Mouse (Mus musculus) adrenal gland, postnatal 14 days (tissue): ENCODE data around the gene Pten. TPM values are rescaled to one million over a fixed set of nuclear protein-coding genes. Genes with fewer than 3 reads are reported as not detected.
A peak's percentile ranks its signal among the peaks of the same experiment; 100 is the strongest.
"Not testable (repeated sequence)": the region's sequence is repeated elsewhere in the genome, so short reads cannot be mapped to it uniquely, and the experiment has no call there.

ENCODE experiments used
- DNase-seq: peaks from one replicate; pipeline ENCODE4 v3.0.0; 2021; ENCODE audit warnings: mixed read lengths
- total RNA-seq: library from RNA; stranded (reverse); gene quantifications from 2 replicates; pipeline ENCODE4 v1.2.3, GENCODE M21; 2021

Gene Pten
- total RNA-seq, 1 experiment from 2014 or later = 72.1 TPM

DNA sequence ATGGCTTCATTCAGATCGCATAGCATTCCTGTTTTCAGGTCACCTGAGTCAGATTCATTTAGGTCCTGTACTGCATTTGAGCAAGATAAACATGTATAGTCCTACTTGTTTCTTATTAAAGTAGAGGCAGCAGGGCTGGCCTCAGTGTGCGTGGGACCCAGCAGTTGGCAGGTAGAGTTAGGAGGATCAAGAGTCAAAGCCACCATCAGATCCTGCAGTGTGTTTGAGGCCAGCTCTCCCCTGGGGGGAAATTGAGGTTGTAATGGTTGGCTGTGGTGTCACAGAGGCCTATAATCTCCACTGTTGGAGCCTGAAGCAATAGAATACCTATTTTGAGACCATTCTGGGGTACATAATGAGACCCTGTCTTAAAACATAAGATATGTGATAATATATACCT lies 50.3 kb downstream of the Pten start:
- no peak for DNase-seq

DNA sequence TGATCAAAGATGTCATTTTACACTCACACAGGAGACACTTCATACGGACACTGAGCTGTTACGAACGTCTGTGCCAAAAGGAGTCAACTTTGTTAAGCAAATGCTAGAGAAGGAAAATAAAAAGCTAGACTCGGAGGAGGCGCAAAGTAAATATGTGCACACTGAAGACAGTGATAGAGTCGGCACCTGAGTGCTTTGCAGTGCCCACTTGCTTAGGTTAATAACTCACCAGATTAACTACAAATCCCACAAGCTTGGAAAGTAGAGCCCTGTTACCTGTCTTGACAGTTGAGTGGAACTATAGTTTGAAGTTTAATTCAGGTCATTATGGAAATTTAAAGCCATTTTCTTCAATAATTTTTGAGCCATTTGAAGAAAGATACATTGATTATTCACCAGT lies 51.4 kb downstream of the Pten start:
- DNase-seq = no peak

DNA sequence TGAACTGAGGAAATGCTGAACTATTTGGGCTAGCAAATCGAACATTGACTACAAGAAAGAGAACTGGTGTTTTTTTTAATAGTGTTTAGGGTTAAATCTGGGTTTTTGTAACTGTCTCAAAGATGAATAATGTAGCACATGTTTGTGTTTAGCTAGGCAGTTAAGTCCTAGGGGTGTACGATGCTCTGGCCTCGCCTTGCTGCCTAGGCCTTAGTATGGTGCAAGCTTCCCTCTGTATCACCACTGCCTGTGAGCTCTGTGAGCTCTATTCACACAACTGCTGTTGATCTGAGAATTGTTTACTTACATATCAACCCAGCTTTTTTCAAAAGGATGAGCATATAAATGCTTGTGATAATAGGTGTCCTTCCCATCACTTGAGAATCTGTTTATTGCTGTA lies 51.8 kb downstream of the Pten start:
- no peak for DNase-seq

DNA sequence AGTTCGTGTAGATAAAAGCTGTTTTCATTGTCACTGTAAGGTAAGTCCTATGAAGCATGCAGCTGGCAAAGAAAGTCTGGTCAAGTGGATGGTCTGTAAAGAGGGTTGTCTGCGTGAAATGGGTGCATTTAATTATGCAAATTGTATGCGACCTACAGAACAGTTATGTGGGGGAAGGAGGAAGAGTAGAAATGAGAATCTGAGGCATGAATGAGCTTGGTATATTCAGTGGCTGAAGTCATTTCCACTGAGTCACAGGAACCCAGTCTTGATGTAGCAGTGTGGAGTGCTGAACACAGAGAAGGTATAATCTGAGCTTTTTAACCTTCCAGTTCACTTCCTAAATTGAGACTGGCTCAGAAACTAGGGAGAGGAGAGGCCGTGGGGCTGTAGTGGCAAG lies 61.5 kb downstream of the Pten start:
- DNase-seq = no peak

DNA sequence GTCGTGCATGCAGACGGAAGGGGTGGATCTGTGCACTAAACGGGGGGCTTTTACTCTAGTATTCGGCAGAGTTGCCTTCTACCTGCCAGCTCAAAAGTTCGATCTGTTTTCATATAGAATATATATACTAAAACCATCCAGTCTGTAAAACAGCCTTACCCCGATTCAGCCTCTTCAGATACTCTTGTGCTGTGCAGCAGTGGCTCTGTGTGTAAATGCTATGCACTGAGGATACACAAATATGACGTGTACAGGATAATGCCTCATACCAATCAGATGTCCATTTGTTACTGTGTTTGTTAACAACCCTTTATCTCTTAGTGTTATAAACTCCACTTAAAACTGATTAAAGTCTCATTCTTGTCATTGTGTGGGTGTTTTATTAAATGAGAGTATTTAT lies 65.7 kb downstream of the Pten start:
- not testable (repeated sequence) for DNase-seq

DNA sequence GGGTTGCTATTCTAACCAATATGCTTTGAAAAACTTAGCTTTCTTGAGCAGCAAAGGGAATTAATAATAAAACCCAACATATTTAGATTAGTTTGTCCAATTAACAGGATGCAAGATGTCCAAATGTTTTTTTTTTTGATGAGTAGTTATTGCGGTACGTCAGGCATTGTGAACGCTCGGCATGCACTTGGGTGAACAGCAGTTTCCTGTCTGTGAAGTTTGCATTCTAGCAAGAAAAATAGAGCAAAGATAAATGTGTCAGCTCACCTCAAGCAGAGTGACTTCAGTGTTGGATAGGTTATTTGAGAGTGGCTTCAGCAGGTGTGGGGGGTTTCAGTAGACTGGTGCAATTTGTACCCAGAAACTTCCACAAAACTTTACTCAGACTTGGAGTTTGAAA lies 69.3 kb downstream of the Pten start:
- no peak for DNase-seq

DNA sequence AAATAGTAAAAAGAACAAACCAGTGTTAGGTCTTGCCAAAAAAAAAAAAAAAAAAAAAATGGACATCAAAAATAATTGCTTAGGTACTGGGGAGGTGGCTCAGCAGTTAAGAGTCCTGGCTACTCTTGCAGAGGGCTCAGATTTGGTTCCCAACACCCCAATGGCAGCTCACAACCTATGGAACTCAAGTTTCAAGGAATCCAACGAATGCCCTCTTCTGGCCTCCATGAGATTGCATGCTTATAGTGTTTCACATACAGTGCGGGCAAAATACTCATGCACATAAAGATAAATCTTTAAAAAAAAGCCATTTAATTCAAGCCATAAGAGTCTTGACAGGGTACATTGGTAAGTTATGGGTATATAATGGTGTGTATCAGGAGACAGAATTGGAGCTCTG lies 72.6 kb downstream of the Pten start:
- DNase-seq = no peak

DNA sequence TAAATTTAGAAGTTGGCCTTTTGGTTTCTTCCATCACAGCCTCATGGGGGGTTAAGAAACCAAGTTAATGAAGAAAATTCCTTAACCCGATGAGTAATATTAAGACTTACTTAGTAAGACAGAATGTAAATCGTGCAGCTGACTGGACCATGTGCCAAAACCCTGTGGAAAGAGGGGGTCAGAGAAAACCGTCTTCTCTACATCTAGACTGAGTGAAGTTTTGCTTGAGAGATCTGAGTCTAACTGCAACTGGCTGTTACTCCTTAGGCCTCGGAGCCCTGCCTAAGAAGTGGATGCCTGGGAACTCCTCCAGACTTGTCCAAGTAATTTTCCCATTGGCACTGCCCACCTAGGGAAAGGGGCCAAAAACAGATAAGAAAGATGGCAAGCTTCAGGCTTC lies 74.0 kb downstream of the Pten start:
- no peak for DNase-seq

DNA sequence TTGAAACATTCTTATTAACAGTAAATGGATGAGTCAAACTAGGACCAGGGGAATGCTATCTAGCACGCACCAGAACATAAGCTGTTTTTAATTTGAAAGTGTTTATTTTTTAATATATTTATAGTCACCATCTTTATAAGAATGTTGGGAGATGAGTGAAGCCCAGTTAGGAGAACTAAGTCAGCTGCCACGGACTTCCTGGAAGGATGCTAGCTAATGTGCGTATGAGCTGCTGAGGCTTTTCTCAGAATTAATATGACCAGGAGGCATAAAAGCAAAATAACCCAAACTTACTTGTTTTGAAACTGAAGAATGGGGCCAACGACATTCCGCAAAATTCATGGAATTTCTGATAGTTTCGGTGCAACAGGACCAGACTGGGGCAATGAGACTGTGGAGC lies 83.2 kb downstream of the Pten start:
- DNase-seq = no peak

DNA sequence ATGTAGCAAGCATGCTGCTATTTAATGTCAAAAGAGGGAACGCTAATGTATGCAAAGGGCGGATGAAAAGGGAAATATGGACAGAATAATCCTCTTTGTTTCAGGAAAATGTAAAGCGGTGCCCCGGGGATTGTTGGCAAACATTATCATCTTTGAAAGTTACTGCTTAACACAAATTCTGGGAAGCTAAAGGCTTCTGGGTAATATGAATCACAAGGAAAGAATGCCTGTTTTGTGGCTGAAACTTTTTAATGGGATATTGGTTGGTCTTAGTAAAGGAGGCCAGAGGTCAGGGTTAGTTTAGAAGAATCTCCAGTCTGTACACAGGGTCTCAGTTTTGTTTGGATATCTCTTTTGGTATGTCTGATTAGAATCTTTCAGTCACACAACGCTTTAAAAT lies 87.2 kb downstream of the Pten start:
- DNase-seq = no peak

DNA sequence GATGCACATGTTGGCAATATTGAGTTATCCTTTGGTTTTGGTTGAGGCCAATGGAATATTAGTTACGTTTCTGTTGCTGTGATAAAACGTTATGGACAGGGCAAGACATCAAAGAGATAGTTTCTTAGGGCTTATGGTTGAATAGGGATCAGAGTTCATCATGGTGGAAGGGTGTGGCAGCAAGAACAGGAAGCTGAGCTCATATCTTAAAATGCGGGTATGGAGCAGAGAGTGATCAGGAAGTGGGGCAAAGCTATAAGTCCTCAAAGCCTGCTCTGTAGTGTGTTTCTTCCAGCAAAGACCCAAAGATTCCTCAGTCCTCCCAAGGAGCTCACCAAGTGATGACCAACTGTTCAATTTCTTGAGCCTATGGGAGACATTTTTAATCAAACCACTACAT lies 90.7 kb downstream of the Pten start:
- DNase-seq = no peak

DNA sequence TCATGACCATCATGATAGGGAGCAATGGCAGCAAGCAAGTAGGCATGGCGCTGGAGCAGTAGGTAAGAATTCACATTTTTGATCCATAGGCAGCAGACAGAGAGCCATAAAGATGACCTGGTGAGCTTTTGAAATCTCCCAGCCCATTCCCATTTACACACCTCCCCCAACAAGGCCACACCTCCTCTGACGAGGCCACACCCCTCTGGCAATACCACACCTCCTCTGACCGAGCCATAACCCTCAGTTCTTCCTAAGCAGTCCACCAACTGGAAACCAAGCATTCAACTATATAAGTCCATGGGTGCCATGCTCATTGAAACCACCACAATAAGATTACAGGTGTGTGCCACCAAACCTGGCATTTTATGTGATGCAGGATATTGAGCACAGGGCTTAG lies 95.0 kb downstream of the Pten start:
- DNase-seq = no peak

DNA sequence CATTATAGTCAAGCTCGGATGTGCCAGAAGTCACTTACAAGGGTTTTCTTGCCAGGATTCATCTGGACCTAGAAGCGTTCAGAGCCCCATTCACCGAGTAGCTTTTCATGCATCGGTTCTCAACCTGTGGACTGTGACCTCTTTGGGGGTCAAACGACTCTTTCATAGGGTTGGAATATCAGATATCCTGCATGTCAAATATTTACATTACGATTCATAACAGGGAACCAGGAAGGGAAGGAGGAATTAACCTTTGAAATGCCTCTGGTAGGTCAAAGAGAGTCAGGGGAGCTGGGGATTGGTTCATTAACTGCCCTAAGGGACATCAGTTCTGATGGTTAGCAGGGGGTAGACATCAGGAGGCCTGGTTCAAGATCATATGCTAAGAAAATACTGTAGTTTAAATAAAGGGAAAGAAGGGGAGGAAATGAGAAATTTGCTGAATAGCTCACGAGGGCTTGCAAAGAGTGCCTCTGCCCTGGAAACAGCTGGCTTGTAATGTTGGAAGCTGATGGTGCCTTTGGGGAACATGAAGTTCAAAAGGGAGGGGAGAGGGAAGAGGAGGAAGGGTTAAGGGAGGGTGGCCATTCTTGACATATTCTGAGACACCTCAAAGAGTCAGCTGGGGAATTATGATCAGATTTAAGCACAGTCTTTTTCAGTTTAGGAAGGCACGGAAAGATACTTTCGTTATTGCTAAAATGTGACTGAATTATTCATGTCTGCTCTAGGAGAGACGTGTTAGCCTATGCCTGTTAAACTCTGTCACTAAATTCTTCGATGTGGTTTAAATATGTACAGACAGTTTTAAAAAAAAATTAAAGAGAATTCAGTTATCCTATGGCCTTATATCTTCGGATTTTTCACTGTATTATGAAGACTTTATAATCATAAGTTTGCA lies 104.6 kb downstream of the Pten start:
- DNase-seq = no peak

DNA sequence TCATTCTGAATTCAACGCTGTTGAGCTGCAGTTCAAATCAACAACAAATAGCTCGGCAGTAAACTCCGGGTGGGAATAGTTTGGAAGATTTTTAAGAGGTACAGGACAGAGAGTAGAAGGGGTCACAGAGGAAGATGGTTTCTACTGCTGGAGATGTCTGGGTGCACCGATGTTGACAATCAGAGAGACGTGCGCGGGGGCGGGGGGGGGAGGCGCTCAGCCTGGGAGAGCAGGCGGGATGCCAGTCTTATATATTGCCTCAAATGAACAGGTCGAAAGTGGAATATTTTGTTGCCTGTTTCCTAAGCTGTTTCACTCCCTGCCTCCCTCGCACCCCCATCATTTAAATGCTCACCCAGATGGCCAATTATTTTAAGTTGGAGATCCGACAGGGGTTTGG lies 109.5 kb downstream of the Pten start:
- DNase-seq = no peak

DNA sequence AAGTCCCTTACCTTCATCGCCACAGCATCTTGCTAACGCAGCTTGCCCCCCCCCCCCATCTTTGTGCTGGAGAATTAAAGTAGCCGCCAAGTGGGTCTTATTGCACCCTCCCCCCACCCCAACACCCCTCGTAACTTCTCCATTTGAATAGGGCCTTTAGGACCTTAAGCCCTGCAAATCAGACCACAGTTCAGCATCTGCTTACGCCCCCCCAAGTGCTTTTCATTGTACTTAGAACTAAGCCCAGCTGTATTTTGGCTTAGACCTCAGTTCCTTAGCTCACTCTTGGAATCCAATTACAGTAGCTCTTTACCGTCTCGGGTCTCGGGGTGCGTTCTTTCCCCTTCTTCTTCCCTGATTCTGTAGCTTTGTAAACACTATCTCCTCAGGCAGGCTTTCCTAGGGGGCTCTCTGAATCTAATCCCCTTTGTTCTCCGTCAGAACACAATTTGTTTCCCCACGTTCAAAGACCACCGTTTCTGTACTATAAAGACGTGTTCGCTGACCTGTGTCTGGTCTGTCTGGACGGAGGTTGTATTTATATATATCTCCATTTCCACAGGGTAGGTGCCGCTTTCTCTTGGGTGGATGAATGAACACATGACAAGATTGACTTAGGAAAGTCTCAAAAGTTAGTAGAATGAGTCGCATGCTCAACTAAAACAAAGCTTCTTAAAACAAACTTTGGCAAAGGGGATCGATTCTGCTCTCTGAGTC lies 110.0 kb downstream of the Pten start:
- no peak for DNase-seq

DNA sequence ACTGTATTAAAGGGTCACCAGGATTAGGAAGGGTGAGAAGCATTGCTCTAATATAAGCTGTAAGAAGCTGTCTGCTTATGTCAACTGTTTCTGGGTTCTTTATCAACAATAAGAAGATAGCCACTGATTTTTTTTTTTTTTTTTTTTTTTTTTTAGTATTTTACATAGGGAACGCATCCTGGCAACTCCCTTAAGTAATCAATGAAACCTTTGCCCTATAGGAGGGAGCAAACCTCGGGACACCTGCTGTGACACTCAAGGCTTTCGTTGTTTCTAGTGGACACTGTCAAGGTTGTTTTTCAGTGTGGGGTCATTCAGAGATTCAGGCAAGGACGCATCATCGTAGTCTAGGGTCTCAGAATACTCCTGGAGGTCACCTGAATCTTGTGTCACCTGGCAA lies 111.3 kb downstream of the Pten start:
- no peak for DNase-seq

DNA sequence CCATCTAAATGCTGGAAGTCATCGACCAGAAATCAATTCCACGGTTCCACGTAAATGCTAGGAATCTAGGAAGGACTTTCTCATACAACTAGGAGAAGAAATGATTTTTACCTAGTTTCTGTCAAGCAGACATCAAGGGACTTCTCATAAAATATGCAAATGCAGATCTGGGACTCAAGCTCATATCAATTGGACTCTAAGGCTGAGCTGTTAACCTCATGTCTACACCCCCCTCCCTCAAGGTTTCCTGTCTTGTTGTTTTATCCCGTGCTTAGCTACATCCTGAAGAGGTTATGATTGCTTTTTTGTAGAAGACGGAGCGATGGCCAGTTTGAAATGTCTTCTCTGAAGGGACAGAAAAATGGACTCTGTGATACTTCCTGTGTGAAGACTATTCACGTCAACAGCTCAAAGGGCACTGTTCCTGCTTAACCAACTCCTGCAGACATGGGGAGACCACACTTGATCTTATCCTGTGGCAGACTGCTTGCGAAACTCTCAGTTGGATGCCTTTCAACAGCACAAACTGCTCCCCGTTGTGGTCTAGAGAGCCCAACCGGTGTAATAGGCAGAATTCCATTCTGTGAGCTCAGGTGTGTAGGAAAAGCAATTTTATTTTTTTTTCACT lies 111.9 kb downstream of the Pten start:
- DNase-seq = peak; percentile 15

DNA sequence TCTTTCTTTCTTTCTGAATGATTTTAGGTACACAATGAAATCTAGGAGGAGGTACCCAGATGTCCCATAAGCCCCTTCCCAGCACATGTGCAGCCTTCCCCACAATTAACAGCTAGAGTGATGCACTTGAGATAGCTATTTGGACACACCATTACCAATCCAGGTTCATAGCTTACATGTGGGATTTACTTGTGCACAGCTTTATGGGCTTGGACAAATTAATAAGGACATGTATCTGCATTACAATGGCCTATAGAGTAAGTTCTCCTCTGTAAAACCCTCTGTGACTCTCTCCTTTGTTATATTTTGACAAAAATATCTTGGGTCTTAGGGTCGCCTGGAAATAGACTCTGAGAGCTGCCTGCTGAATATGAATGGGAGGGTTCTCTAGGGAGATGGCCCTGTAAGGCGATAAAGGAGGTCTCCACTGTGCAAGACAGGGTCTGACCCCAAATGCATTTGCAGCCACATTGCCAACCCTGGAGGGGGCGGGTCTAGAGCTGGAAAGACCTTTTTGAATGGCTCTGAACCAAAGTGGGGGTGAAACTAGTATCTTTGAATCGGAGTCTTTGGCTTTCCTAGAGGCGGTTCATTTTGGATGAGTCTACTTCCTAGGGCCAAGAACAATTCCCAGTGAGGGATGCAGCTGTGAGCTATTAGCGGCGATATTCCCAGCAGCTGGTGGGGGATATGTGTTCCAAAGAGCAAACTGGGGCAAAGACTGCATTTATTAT lies 116.8 kb downstream of the Pten start:
- no peak for DNase-seq
